Mouse (Mus musculus): ENCODE results near the gene Lpar5.

- no peak for TF ChIP-seq FLI1 (IDR thresholded peaks at IDR 0.05; ENCODE audit: low read length)
- TF ChIP-seq GATA1 (IDR thresholded peaks at IDR 0.05; ENCODE audit: borderline replicate concordance, low read length), result no peak
Observed at GRCm38 (mm10) chr6:125119387-125119786, 51.7 kb downstream of the Lpar5 start.
